Mouse (Mus musculus) lung, adult 2 months (tissue): ENCODE results near the gene Flad1.

Experiments used
- CTCF ChIP-seq: fragments of 200-500 bp; IDR thresholded peaks from 2 replicates; pipeline ENCODE4 v1.5.1; 2011; ENCODE audit warnings: mild to moderate bottlenecking, low read length, control low read depth; ENCODE audit not compliant: insufficient read depth
- POLR2A ChIP-seq: fragments of 200-500 bp; IDR thresholded peaks from 2 replicates; pipeline ENCODE4 v1.6.1; 2011; ENCODE audit warnings: low read depth, mild to moderate bottlenecking, control low read depth, low read length, borderline replicate concordance; ENCODE audit errors: extremely low read depth

- TF ChIP-seq POLR2A: no peak
- TF ChIP-seq CTCF: no peak
These were observed 19.8 kb downstream of the Flad1 start for GRCm38 (mm10) chr3:89391663-89392511.
